Mouse (Mus musculus) embryo, embryonic 10 days (tissue): ENCODE data around the gene Sema5a.
A peak's percentile ranks its signal among the peaks of the same experiment; 100 is the strongest.

Source experiments
- DNase-seq: peaks from one replicate; pipeline ENCODE4 v3.0.0-alpha.2; 2015; ENCODE audit warnings: low spot score

The Sema5a gene

GRCm38 (mm10) chr15:32543181-32543580 lies 298.6 kb downstream of the Sema5a start:
- no peak for DNase-seq

GRCm38 (mm10) chr15:32545455-32545854 lies 300.8 kb downstream of the Sema5a start:
- no peak for DNase-seq

- no peak for DNase-seq
Observed at GRCm38 (mm10) chr15:32546746-32547145, 302.1 kb downstream of the Sema5a start.

GRCm38 (mm10) chr15:32558925-32559324 lies 314.3 kb downstream of the Sema5a start:
- no peak for DNase-seq

GRCm38 (mm10) chr15:32562600-32562999 lies 318.0 kb downstream of the Sema5a start:
- no peak for DNase-seq

- peak; percentile 9 for DNase-seq
Observed at GRCm38 (mm10) chr15:32568181-32568857, 323.7 kb downstream of the Sema5a start.

GRCm38 (mm10) chr15:32568858-32569387 lies 324.3 kb downstream of the Sema5a start:
- DNase-seq, result peak; percentile 16

- no peak for DNase-seq
Observed at GRCm38 (mm10) chr15:32574327-32574726, 329.7 kb downstream of the Sema5a start.

- no peak for DNase-seq
Observed at GRCm38 (mm10) chr15:32575212-32575611, 330.6 kb downstream of the Sema5a start.

- no peak for DNase-seq
Observed at GRCm38 (mm10) chr15:32579351-32579750, 334.7 kb downstream of the Sema5a start.

- DNase-seq, result no peak
Observed at GRCm38 (mm10) chr15:32590641-32591040, 346.0 kb downstream of the Sema5a start.

- no peak for DNase-seq
Observed at GRCm38 (mm10) chr15:32593746-32594145, 349.1 kb downstream of the Sema5a start.

GRCm38 (mm10) chr15:32596574-32596973 lies 352.0 kb downstream of the Sema5a start:
- DNase-seq, result no peak

GRCm38 (mm10) chr15:32597189-32597588 lies 352.6 kb downstream of the Sema5a start:
- DNase-seq, result no peak

- DNase-seq, result no peak
Observed at GRCm38 (mm10) chr15:32607236-32607635, 362.6 kb downstream of the Sema5a start.

GRCm38 (mm10) chr15:32610776-32611175 lies 366.2 kb downstream of the Sema5a start:
- DNase-seq, result no peak

- no peak for DNase-seq
Observed at GRCm38 (mm10) chr15:32611201-32611600, 366.6 kb downstream of the Sema5a start.

- no peak for DNase-seq
Observed at GRCm38 (mm10) chr15:32613718-32614117, 369.1 kb downstream of the Sema5a start.

GRCm38 (mm10) chr15:32615773-32616172 lies 371.2 kb downstream of the Sema5a start:
- DNase-seq, result no peak

- no peak for DNase-seq
Observed at GRCm38 (mm10) chr15:32619199-32619598, 374.6 kb downstream of the Sema5a start.

GRCm38 (mm10) chr15:32623037-32623739 lies 378.6 kb downstream of the Sema5a start:
- DNase-seq, result no peak

- peak; percentile 30 for DNase-seq
Observed at GRCm38 (mm10) chr15:32624106-32624505, 379.5 kb downstream of the Sema5a start.

- no peak for DNase-seq
Observed at GRCm38 (mm10) chr15:32626031-32626430, 381.4 kb downstream of the Sema5a start.
